Comparison of ENCODE assay signal across 10 mouse cellular contexts in the genomic region with DNA sequence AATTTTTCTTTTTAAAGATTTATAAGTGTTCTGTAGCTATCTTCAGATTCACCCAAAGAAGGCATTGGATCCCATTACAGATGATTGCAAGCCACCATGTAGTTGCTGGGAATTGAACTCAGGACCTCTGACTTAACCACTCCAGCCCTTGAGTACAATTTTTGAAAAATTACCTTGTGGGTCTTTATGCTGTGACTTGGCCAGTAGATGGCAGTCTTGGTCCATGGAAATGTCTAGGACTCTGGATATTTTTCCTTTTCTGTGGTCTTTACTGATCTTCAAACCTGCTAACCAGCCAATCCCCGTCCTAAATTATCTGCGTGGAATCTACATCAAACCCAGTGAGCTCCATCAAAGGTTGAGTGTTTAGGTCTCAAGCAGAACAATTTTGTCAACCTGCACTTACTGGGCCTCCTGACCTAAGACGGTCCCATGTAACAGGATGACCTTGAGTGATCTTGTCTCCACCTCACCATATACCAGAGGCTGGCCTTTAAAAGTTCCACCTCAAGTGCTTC. TPM values are rescaled to one million over a fixed set of nuclear protein-coding genes. Genes with fewer than 3 reads are reported as not detected.
DNase-seq lines count a peak whose midpoint lies in the region; ATAC-seq lines count a peak whose summit lies in the region.
"Had no signal": no experiment of that assay in that cellular context is flagged by ENCODE, and none has a peak within 500 bp of the region (broad histone marks: within the 10 kb centered on the region; RNA-seq: fewer than 3 reads in every experiment).

No protein-coding gene starts in this region.

- H3K9ac ChIP-seq in forebrain, embryonic 12.5 days = no peak overlapping the region
- H3K9ac ChIP-seq: limb, embryonic 15.5 days had no signal

- ATAC-seq in forebrain, embryonic 12.5 days (ENCODE audit: low FRiP score) = no peak; the same call in 1 of the 2 replicates
- peak; percentile 27; the same call in 1 of the 2 replicates for ATAC-seq in frontal cortex, adult (ENCODE audit: low TSS enrichment)

- H3K27ac ChIP-seq in forebrain, embryonic 10.5 days = no peak overlapping the region
- no peak overlapping the region for H3K27ac ChIP-seq in forebrain, embryonic 12.5 days
- H3K27ac ChIP-seq: limb, embryonic 15.5 days had no signal

- 37% methylated on average over 3 of the region's 3 CpGs for WGBS in forebrain, embryonic 10.5 days
- WGBS in forebrain, embryonic 12.5 days = 32% methylated on average over 3 of the region's 3 CpGs

- no peaks in the 10 kb centered on the region; the same call in 1 of the 2 replicates for H3K9me3 ChIP-seq in forebrain, embryonic 10.5 days
- no peaks in the 10 kb centered on the region for H3K9me3 ChIP-seq in forebrain, embryonic 12.5 days
- H3K9me3 ChIP-seq: G1E; limb, embryonic 15.5 days had no signal

- peaks cover 32% of the 10 kb centered on the region for H3K27me3 ChIP-seq in forebrain, embryonic 10.5 days (ENCODE audit: poor library complexity, severe bottlenecking)
- peaks cover 28% of the 10 kb centered on the region for H3K27me3 ChIP-seq in forebrain, embryonic 12.5 days

- peak; percentile 43 for DNase-seq in forebrain, embryonic 10.5 days (ENCODE audit: extremely low spot score, low spot score)
- DNase-seq in CD4-positive helper T cell, adult 2 months (ENCODE audit: low read depth, low spot score) = peak; percentile 20
- peak; percentile 8 for DNase-seq in cerebellum, adult 11-12 months
- DNase-seq in kidney, postnatal 36 days = peak; percentile 10 to 69
- peak; percentile 48 for DNase-seq in lung, postnatal 25 days (ENCODE audit: low spot score)
- DNase-seq in right cerebral cortex, postnatal 10 days (ENCODE audit: low spot score in 2 of 2) = peak; percentile 64 to 76

- no peak overlapping the region for H3K4me3 ChIP-seq in forebrain, embryonic 10.5 days
- H3K4me3 ChIP-seq in forebrain, embryonic 12.5 days (replicated peaks) = no peak overlapping the region
- H3K4me3 ChIP-seq: limb, embryonic 15.5 days had no signal

- H3K4me1 ChIP-seq in forebrain, embryonic 10.5 days = no peaks in the 10 kb centered on the region
- H3K4me1 ChIP-seq in forebrain, embryonic 12.5 days = no peaks in the 10 kb centered on the region
- H3K4me1 ChIP-seq: limb, embryonic 15.5 days had no signal

- no peak overlapping the region for H3K4me2 ChIP-seq in forebrain, embryonic 12.5 days
- H3K4me2 ChIP-seq: limb, embryonic 15.5 days had no signal

- H3K36me3 ChIP-seq in forebrain, embryonic 10.5 days (replicated peaks) = no peaks in the 10 kb centered on the region
- H3K36me3 ChIP-seq in forebrain, embryonic 12.5 days (replicated peaks) = no peaks in the 10 kb centered on the region
- H3K36me3 ChIP-seq: G1E; limb, embryonic 15.5 days had no signal

RNA-seq across cellular contexts. Expression of a gene that starts 27.6 kb away (rescaled TPM):
- not detected in 2 replicates for polyA plus RNA-seq in forebrain, embryonic 10.5 days (2016; fragmentation: Nextera tagmentation; extraction: Ambion mirVana)
- not detected in 2 replicates for polyA plus RNA-seq in forebrain, embryonic 12.5 days (2016; fragmentation: Nextera tagmentation; extraction: Ambion mirVana)
- polyA plus RNA-seq: G1E; limb, embryonic 15.5 days had no signal

RNA-seq across cellular contexts. Expression of a gene that starts 53.0 kb away (rescaled TPM):
- polyA plus RNA-seq in forebrain, embryonic 10.5 days (2016; fragmentation: Nextera tagmentation; extraction: Ambion mirVana) = 0.10 and 0.21 TPM in 2 replicates
- 0.13 and 0.26 TPM in 2 replicates for polyA plus RNA-seq in forebrain, embryonic 12.5 days (2016; fragmentation: Nextera tagmentation; extraction: Ambion mirVana)
- polyA plus RNA-seq: G1E had no signal

Comparison
In these comparisons a context has a peak if more than half of its experiments do, and no peak if none do; other contexts are left out.
1. DNase-seq: peak in every context shown above with its lines; median percentile 70 in right cerebral cortex, postnatal 10 days; 48 in lung, postnatal 25 days; 43 in forebrain, embryonic 10.5 days; 40 in kidney, postnatal 36 days; 20 in CD4-positive helper T cell, adult 2 months; 8 in cerebellum, adult 11-12 months.